In the genomic region with DNA sequence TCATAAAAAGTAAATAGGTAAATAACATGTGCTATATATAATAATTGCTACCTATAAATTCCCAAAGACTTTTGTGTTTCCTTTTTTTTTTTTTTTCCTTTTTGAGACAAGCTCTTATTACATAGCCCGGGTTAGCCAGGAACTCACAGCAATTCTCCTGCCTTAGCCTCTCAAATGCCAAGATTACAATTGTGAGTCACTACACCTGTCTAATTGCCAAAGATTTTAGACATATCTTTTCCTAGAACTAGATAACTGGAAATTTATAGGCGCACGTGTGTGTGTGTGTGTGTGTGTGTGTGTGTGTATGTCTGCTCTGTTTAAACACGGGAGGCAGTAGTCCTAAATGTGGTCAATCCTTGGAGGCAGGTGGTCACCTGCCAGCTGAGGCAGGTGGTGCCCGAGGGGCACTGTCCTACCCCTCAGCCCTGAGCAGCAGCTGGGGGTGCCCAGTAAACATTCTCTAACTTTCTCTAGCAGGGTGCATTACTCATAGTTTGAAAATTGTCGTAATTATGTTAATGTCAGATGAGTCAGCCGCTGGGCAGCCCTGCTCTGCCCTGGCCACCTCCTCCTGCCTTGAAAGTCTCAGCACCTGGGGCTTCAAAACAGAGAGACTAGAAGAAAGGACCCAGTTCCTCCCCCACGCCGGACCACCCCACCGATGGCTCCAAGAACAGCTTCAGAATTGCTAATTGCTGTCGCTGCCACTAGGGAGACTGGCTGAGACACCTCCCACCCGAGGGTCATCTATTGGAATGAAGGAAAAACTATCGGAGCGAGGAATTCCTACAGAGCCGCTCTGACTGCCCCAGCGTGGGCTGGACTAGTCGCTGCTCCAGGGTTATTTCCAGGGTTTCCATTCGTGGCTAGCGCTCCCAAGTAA, we compare ENCODE assay signal across 9 mouse cellular contexts. TPM values are rescaled to one million over a fixed set of nuclear protein-coding genes. Genes with fewer than 3 reads are reported as not detected.
DNase-seq lines count a peak whose midpoint lies in the region; ATAC-seq and TF ChIP-seq lines count a peak whose summit lies in the region.
"Had no signal": no experiment of that assay in that cellular context is flagged by ENCODE, and none has a peak within 500 bp of the region (broad histone marks: within the 10 kb centered on the region; RNA-seq: fewer than 3 reads in every experiment).

No protein-coding gene starts in this region.

- DNase-seq in kidney, adult 11 months, result no peak
- peak; percentile 79 for DNase-seq in adrenal gland, adult 2 months
- DNase-seq in embryonic facial prominence, embryonic 14.5 days (ENCODE audit: low spot score), result no peak
- no peak for DNase-seq in midbrain, embryonic 14.5 days
- no peak for DNase-seq in left cerebral cortex, adult 9 months (ENCODE audit: low spot score in 2 of 2)
- DNase-seq in left cerebral cortex, adult 2 months (ENCODE audit: extremely low spot score in 1 of 2, low spot score in 2 of 2), result no peak
- no peak for DNase-seq in gastrocnemius, postnatal 36 days
- DNase-seq: cerebellum, postnatal 36 days had no signal

- H3K27me3 ChIP-seq in kidney, embryonic 14.5 days (ENCODE audit: control insufficient read depth, insufficient read depth, low read length), result no peaks in the 10 kb centered on the region
- H3K27me3 ChIP-seq in embryonic facial prominence, embryonic 14.5 days (replicated peaks; ENCODE audit: control insufficient read depth, insufficient read depth, low read length), result no peaks in the 10 kb centered on the region
- no peaks in the 10 kb centered on the region for H3K27me3 ChIP-seq in midbrain, embryonic 14.5 days (ENCODE audit: control insufficient read depth, insufficient read depth, low read length)

- no peak overlapping the region for H3K4me3 ChIP-seq in kidney, embryonic 14.5 days (ENCODE audit: low read length)
- no peak overlapping the region for H3K4me3 ChIP-seq in embryonic facial prominence, embryonic 14.5 days (ENCODE audit: low read depth, low read length)
- no peak overlapping the region for H3K4me3 ChIP-seq in midbrain, embryonic 14.5 days (replicated peaks; ENCODE audit: low read depth, low read length)
- H3K4me3 ChIP-seq in left cerebral cortex, adult 2 months, result no peak overlapping the region

- intact Hi-C loops in left cerebral cortex, adult 2 months (cut with DNase I), result no loop called here
- intact Hi-C loops in gastrocnemius, postnatal 36 days (cut with DNase I), result no loop called here

- TF ChIP-seq CTCF in left cerebral cortex, adult 2 months (IDR thresholded peaks at IDR 0.05), result no peak; the same call in 1 of the 2 replicates

- peak; percentile 76 for ATAC-seq in kidney, embryonic 14.5 days (ENCODE audit: low FRiP score, low TSS enrichment)
- ATAC-seq in embryonic facial prominence, embryonic 14.5 days (ENCODE audit: low read depth), result no peak
- no peak for ATAC-seq in midbrain, embryonic 14.5 days (ENCODE audit: low FRiP score, low TSS enrichment)

- no peak overlapping the region for H3K27ac ChIP-seq in kidney, embryonic 14.5 days (ENCODE audit: low read depth, low read length)
- no peak overlapping the region for H3K27ac ChIP-seq in embryonic facial prominence, embryonic 14.5 days (replicated peaks; ENCODE audit: low read depth, low read length)
- H3K27ac ChIP-seq in midbrain, embryonic 14.5 days (replicated peaks; ENCODE audit: low read depth, low read length), result no peak overlapping the region
- no peak overlapping the region for H3K27ac ChIP-seq in left cerebral cortex, adult 2 months

- peaks cover 7% of the 10 kb centered on the region; the same call in 1 of the 2 replicates for H3K4me1 ChIP-seq in kidney, embryonic 14.5 days (ENCODE audit: control insufficient read depth, insufficient read depth, low read length)
- H3K4me1 ChIP-seq in embryonic facial prominence, embryonic 14.5 days (ENCODE audit: control insufficient read depth, insufficient read depth, low read length), result no peaks in the 10 kb centered on the region
- no peaks in the 10 kb centered on the region for H3K4me1 ChIP-seq in midbrain, embryonic 14.5 days (ENCODE audit: control insufficient read depth, insufficient read depth, low read length)

- no peaks in the 10 kb centered on the region for H3K36me3 ChIP-seq in kidney, embryonic 14.5 days (ENCODE audit: control insufficient read depth, insufficient read depth, low read length)
- no peaks in the 10 kb centered on the region for H3K36me3 ChIP-seq in embryonic facial prominence, embryonic 14.5 days (ENCODE audit: control insufficient read depth, insufficient read depth, low read length)
- H3K36me3 ChIP-seq in midbrain, embryonic 14.5 days (ENCODE audit: control insufficient read depth, insufficient read depth, low read length), result no peaks in the 10 kb centered on the region

- H3K4me2 ChIP-seq in kidney, embryonic 14.5 days (replicated peaks; ENCODE audit: low read depth, low read length), result peak overlapping the region; percentile 35
- H3K4me2 ChIP-seq in embryonic facial prominence, embryonic 14.5 days (ENCODE audit: low read depth, low read length), result peak overlapping the region; percentile 28
- H3K4me2 ChIP-seq in midbrain, embryonic 14.5 days (ENCODE audit: low read length), result peak overlapping the region; percentile 17; the same call in 1 of the 2 replicates

- no peak overlapping the region for H3K9ac ChIP-seq in kidney, embryonic 14.5 days (ENCODE audit: low read depth, low read length)
- 0 out of 2 replicates have a peak overlapping the region, but pooled peaks have one; percentile 5 for H3K9ac ChIP-seq in embryonic facial prominence, embryonic 14.5 days (ENCODE audit: low read depth, low read length)
- H3K9ac ChIP-seq in midbrain, embryonic 14.5 days (replicated peaks; ENCODE audit: low read length), result no peak overlapping the region

- 21% methylated on average over 19 of the region's 19 CpGs for WGBS in kidney, embryonic 14.5 days
- 21% methylated on average over 19 of the region's 19 CpGs for WGBS in embryonic facial prominence, embryonic 14.5 days
- WGBS in midbrain, embryonic 14.5 days, result 26% methylated on average over 19 of the region's 19 CpGs

- no peaks in the 10 kb centered on the region for H3K9me3 ChIP-seq in kidney, embryonic 14.5 days (ENCODE audit: control insufficient read depth, low read length)
- no peaks in the 10 kb centered on the region for H3K9me3 ChIP-seq in embryonic facial prominence, embryonic 14.5 days (ENCODE audit: control insufficient read depth, low read length)
- H3K9me3 ChIP-seq in midbrain, embryonic 14.5 days (ENCODE audit: control insufficient read depth, low read length), result no peaks in the 10 kb centered on the region

RNA-seq across cellular contexts. Expression of gene Atf3, which starts 1.8 kb away (rescaled TPM):
- polyA plus RNA-seq in kidney, embryonic 14.5 days (2014; fragmentation: Nextera tagmentation; extraction: Ambion mirVana), result 2.1 and 2.3 TPM in 2 replicates
- 1 to 10 TPM; 3.0 to 3.6 TPM for total RNA-seq in adrenal gland, adult 2 months (2021)
- 1.1 and 2.8 TPM in 2 replicates for polyA plus RNA-seq in adrenal gland, adult 2 months (2012; rRNA removed)
- 4.3 and 4.9 TPM in 2 replicates for polyA plus RNA-seq in embryonic facial prominence, embryonic 14.5 days (2014; fragmentation: Nextera tagmentation; extraction: Ambion mirVana)
- polyA plus RNA-seq in midbrain, embryonic 14.5 days (2014; fragmentation: Nextera tagmentation; extraction: Ambion mirVana), result 0.70 and 1.8 TPM in 2 replicates
- total RNA-seq in left cerebral cortex, adult 2 months (2021), result 1 to 10 TPM in 1 of 2 experiments, under 1 TPM in 1; 0.48 to 2.4 TPM
- total RNA-seq in gastrocnemius, postnatal 36 days (2021), result 10 to 100 TPM; 11.9 to 18.8 TPM

RNA-seq across cellular contexts. Expression of gene Fam71a, which starts 51.4 kb away (rescaled TPM):
- polyA plus RNA-seq in kidney, embryonic 14.5 days (2014; fragmentation: Nextera tagmentation; extraction: Ambion mirVana), result not detected in 2 replicates
- total RNA-seq in adrenal gland, adult 2 months (2021), result not detected
- polyA plus RNA-seq in adrenal gland, adult 2 months (2012; rRNA removed), result not detected in 2 replicates
- polyA plus RNA-seq in embryonic facial prominence, embryonic 14.5 days (2014; fragmentation: Nextera tagmentation; extraction: Ambion mirVana), result not detected in 2 replicates
- not detected in 2 replicates for polyA plus RNA-seq in midbrain, embryonic 14.5 days (2014; fragmentation: Nextera tagmentation; extraction: Ambion mirVana)
- not detected for total RNA-seq in left cerebral cortex, adult 2 months (2021)
- not detected for total RNA-seq in gastrocnemius, postnatal 36 days (2021)
